Mouse (Mus musculus) leukemia stem cell, adult 10-12 weeks (primary cell): ENCODE measurements around the gene Gm20403. TPM values are rescaled to one million over a fixed set of nuclear protein-coding genes. Genes with fewer than 3 reads are reported as not detected.

Source experiments
- polyA plus RNA-seq: library from polyadenylated mRNA; stranded (reverse); fragments of >175 nt; gene quantifications from 2 replicates; pipeline ENCODE4 v1.2.3, GENCODE M21; 2012; ENCODE audit warnings: low replicate concordance

Gm20403 gene
- polyA plus RNA-seq, result 3.3 and 12.3 TPM in 2 replicates

DNA sequence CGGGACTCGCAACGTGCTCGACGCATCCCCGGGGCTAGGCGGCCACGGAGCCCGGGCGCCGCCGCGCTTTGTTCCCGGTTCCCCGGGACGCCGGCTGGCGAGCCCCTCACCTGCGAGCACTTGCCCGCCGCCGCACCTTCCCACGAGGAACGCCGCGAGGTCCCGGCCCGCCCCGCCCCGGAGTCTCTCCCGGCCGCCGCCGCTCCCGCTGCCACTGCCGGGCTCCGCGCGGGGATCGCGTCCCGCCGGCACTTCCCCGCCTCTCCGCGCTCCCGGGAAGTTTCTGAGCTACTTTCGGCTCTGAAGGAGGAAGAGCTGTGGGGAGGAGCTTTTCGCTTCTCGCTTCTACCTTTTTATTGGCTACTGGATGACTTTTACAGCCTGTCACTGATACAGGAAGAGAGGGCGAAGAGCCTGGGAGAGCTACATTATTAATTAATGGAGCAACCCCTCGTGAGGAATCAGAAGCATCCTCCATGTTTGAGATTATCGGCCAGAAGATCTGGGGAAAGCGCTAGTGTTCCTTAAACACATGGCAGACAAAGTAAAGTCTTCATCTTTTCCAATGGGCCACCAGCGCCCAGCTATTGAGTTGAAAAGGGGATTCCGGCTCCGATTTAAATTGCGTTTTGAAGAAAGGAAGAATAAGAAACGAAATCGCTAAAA, at the start of gene Gm20403:
Gene Gm20403, minus strand, starts transcription at position 478 of the 666 bp plus-strand sequence.

DNA sequence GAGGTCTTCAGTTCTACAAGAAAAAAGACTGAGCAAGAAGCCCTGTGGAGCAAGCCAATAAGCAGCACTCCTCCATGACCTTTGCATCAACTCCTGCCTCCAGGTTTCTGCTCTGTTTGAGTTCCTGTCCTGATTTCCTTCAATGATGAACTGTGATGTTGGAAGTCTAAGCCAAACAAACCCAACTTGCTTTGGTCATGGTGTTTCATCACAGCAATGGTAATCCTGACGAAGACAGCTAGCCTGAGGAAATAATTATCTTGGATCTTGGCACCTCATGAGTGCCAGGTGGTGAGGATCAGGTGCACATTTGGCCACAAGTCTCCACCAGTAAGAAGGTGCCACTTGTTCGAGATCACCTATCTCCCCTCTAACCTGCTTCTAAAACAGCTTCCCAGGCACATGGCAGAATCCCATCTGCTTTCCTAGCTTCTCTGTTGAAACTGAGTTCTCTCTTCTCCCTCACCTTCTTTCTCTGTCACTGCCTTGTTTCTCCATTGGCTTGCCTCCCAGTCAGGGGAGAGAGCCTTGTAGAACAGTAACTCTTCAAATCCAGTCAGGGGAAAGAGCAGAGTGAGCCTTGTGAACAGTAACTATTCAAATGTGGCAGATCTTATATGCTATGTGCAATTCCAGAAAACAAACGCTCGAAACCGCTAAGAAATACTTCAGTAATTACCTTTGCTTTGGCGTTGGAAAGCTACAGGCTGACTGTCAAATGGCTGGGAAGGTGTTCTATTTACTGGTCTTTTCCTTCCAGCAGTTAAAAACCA, 27.5 kb upstream of the Gm20403 start, which contains the start of gene Baz1a:
Gene Baz1a, minus strand, starts transcription at position 723 of the 773 bp plus-strand sequence.

Other genes with a start within 250 kb of the Gm20403 start
- gene Snx6, start 190.8 kb downstream of the Gm20403 start, polyA plus RNA-seq, result 2.7 and 13.7 TPM in 2 replicates
- 0.71 and 0.74 TPM in 2 replicates for gene Cfl2, start 123.7 kb downstream of the Gm20403 start, polyA plus RNA-seq
- 35.4 and 44.5 TPM in 2 replicates for gene Baz1a, start 27.8 kb upstream of the Gm20403 start, polyA plus RNA-seq
- gene 2700097O09Rik, start 93.6 kb upstream of the Gm20403 start, polyA plus RNA-seq, result 0.66 TPM in 1 of 2 replicates, not detected in the other
- 0.61 and 2.4 TPM in 2 replicates for gene Srp54a, start 93.7 kb upstream of the Gm20403 start, polyA plus RNA-seq
- gene Fam177a, start 137.9 kb upstream of the Gm20403 start, polyA plus RNA-seq, result 2.0 and 3.1 TPM in 2 replicates
- gene Srp54b, start 168.6 kb upstream of the Gm20403 start, polyA plus RNA-seq, result 17.1 and 126 TPM in 2 replicates
- not detected in 2 replicates for gene 1700047I17Rik2, start 213.1 kb upstream of the Gm20403 start, polyA plus RNA-seq
- gene Srp54c, start 243.6 kb upstream of the Gm20403 start, polyA plus RNA-seq, result 0.19 and 1.2 TPM in 2 replicates